Mouse (Mus musculus): ENCODE results near the gene Insl3.

- no peak for TF ChIP-seq CTCF (IDR thresholded peaks at IDR 0.05; ENCODE audit: low read depth)
- TF ChIP-seq EP300 (optimal IDR thresholded peaks at IDR 0.05): no peak
These were observed 31.2 kb upstream of the Insl3 start for GRCm38 (mm10) chr8:71657816-71658215.

Data from stomach, postnatal 0 days (tissue).